Mouse (Mus musculus) bone marrow, adult 2 months (tissue): ENCODE measurements around the gene Gm14391. TPM values are rescaled to one million over a fixed set of nuclear protein-coding genes. Genes with fewer than 3 reads are reported as not detected.
"Not testable (repeated sequence)": the region's sequence is repeated elsewhere in the genome, so short reads cannot be mapped to it uniquely, and the experiment has no call there.

ENCODE experiments used
- H3K27ac ChIP-seq: fragments of 200-500 bp; 2 replicates; pipeline ENCODE4 v1.5.1; 2012; ENCODE audit warnings: low read depth, mild to moderate bottlenecking, control low read depth, inconsistent platforms, low read length; ENCODE audit not compliant: control insufficient read depth, poor library complexity, insufficient read depth
- H3K4me1 ChIP-seq: fragments of 200-500 bp; 2 replicates; pipeline ENCODE4 v1.6.1; 2011; ENCODE audit warnings: low read length; ENCODE audit not compliant: control insufficient read depth, insufficient read depth
- H3K4me3 ChIP-seq: fragments of 200-500 bp; replicated peaks from 2 replicates; pipeline ENCODE3; 2011; ENCODE audit warnings: mild to moderate bottlenecking, low read depth, low read length, control low read depth; ENCODE audit not compliant: control insufficient read depth
- CTCF ChIP-seq: fragments of 200-500 bp; IDR thresholded peaks from 2 replicates; pipeline ENCODE4 v1.5.1; 2011; ENCODE audit warnings: low read length, control low read depth; ENCODE audit not compliant: control insufficient read depth, insufficient read depth
- POLR2A ChIP-seq: fragments of 200-500 bp; IDR thresholded peaks from 2 replicates; pipeline ENCODE4 v1.6.1; 2011; ENCODE audit warnings: low read depth, mild to moderate bottlenecking, control low read depth, low read length, borderline replicate concordance; ENCODE audit not compliant: control insufficient read depth
- WGBS: fragments of 180-500 bp; shearing (Covaris S2); methylation state at CpG from one replicate; pipeline ENCODE4 v1.1.7; 2018; 5-methylcytosine and 5-hydroxymethylcytosine counted together
- polyA plus RNA-seq: library from polyadenylated mRNA; stranded (reverse); fragments of >200 nt; gene quantifications from 2 replicates; pipeline ENCODE4 v1.2.4, GENCODE M21; 2011; ENCODE audit warnings: low replicate concordance; ENCODE audit not compliant: missing spikeins, insufficient read depth, insufficient read length

Gm14391 gene
- polyA plus RNA-seq, 1 experiment: 1.1 TPM

- no peak for TF ChIP-seq CTCF
- TF ChIP-seq POLR2A: no peak
- Histone ChIP-seq H3K27ac (no peak overlapping the region), H3K4me3 (no peak overlapping the region), H3K4me1 (no peaks in the 10 kb centered on the region)
- 68% methylated on average over 3 of the region's 3 CpGs for whole genome bisulfite sequencing
Observed at GRCm38 (mm10) chr2:175158642-175159041, 48.1 kb downstream of the Gm14391 start.

- 88% methylated on average over 13 of the region's 13 CpGs for WGBS
- no peaks in the 10 kb centered on the region for H3K4me1 ChIP-seq
- no peak overlapping the region for H3K4me3 ChIP-seq
- no peak overlapping the region for H3K27ac ChIP-seq
- TF ChIP-seq POLR2A (no peak), CTCF (no peak)
Observed at GRCm38 (mm10) chr2:175156696-175157095, 50.0 kb downstream of the Gm14391 start.

GRCm38 (mm10) chr2:175141993-175142295 is 64.8 kb downstream of the Gm14391 start, which contains the start of gene Gm14399:
Gm14399 (minus strand) TSS chr2:175142012.
- not testable (repeated sequence) for H3K4me1 ChIP-seq, H3K27ac ChIP-seq, H3K4me3 ChIP-seq
- 0% methylated on average over 1 of the region's 2 CpGs for WGBS

GRCm38 (mm10) chr2:175141118-175141992 is 65.4 kb downstream of the Gm14391 start:
- not testable (repeated sequence) for H3K4me3 ChIP-seq, H3K27ac ChIP-seq, H3K4me1 ChIP-seq
- 3% methylated on average over 25 of the region's 25 CpGs for WGBS

Other genes starting within 250 kb of the Gm14391 start
- not detected in 2 replicates for gene Gm14444, start 196.7 kb downstream of the Gm14391 start, polyA plus RNA-seq
- gene Gm14393, start 139.1 kb downstream of the Gm14391 start, polyA plus RNA-seq: not detected in 2 replicates
- 0.52 and 11.1 TPM in 2 replicates for gene Gm14399, start 64.9 kb downstream of the Gm14391 start, polyA plus RNA-seq
- gene Gm14443, start 31.0 kb downstream of the Gm14391 start, polyA plus RNA-seq: 0.66 and 1.0 TPM in 2 replicates
- 0.62 TPM in 1 of 2 replicates, not detected in the other for gene Gm14440, start 68.2 kb upstream of the Gm14391 start, polyA plus RNA-seq
- gene Gm4631, start 131.3 kb upstream of the Gm14391 start, polyA plus RNA-seq: 11.4 and 13.4 TPM in 2 replicates
- gene Zfp968, start 165.5 kb upstream of the Gm14391 start, polyA plus RNA-seq: 5.1 TPM in 1 of 2 replicates, not detected in the other
- not detected in 2 replicates for gene Gm4724, start 228.9 kb upstream of the Gm14391 start, polyA plus RNA-seq